Mouse (Mus musculus) telencephalon, adult 2 months (tissue): ENCODE data around the gene Nfe2l3.

Experiments
- DNase-seq: peaks from one replicate; pipeline ENCODE4 v3.0.0-alpha.2; 2011; ENCODE audit warnings: low read depth, low spot score

Nfe2l3 gene

GRCm38 (mm10) chr6:51442191-51442835 is 9.8 kb downstream of the Nfe2l3 start:
- DNase-seq: no peak

GRCm38 (mm10) chr6:51452927-51453503 is 20.5 kb downstream of the Nfe2l3 start:
- no peak for DNase-seq

- no peak for DNase-seq
Measured at GRCm38 (mm10) chr6:51454949-51455348, 22.5 kb downstream of the Nfe2l3 start.

GRCm38 (mm10) chr6:51456198-51456597 is 23.7 kb downstream of the Nfe2l3 start:
- DNase-seq: no peak

GRCm38 (mm10) chr6:51457283-51457682 is 24.8 kb downstream of the Nfe2l3 start:
- DNase-seq: no peak

GRCm38 (mm10) chr6:51457770-51458387 is 25.4 kb downstream of the Nfe2l3 start:
- no peak for DNase-seq

- no peak for DNase-seq
Measured at GRCm38 (mm10) chr6:51458925-51459312, 26.4 kb downstream of the Nfe2l3 start.

- DNase-seq: no peak
Measured at GRCm38 (mm10) chr6:51459313-51460020, 27.0 kb downstream of the Nfe2l3 start.

- no peak for DNase-seq
Measured at GRCm38 (mm10) chr6:51460021-51460360, 27.5 kb downstream of the Nfe2l3 start.

GRCm38 (mm10) chr6:51460363-51460762 is 27.9 kb downstream of the Nfe2l3 start:
- DNase-seq: no peak

- no peak for DNase-seq
Measured at GRCm38 (mm10) chr6:51467649-51468048, 35.2 kb downstream of the Nfe2l3 start.

- peak; percentile 77 for DNase-seq
Measured at GRCm38 (mm10) chr6:51468891-51469561, 36.6 kb downstream of the Nfe2l3 start.

- DNase-seq: peak; percentile 99
Measured at GRCm38 (mm10) chr6:51469715-51470310, 37.3 kb downstream of the Nfe2l3 start, which contains the start of gene Hnrnpa2b1. Hnrnpa2b1 (minus strand) TSS chr6:51469894.

- peak; percentile 40 for DNase-seq
Measured at GRCm38 (mm10) chr6:51470311-51471178, 38.1 kb downstream of the Nfe2l3 start, which contains the start of gene Cbx3. Cbx3 (plus strand) TSS chr6:51470360.

- DNase-seq: no peak
Measured at GRCm38 (mm10) chr6:51471179-51471505, 38.7 kb downstream of the Nfe2l3 start.

- DNase-seq: no peak
Measured at GRCm38 (mm10) chr6:51471782-51472181, 39.3 kb downstream of the Nfe2l3 start.

GRCm38 (mm10) chr6:51472213-51472612 is 39.7 kb downstream of the Nfe2l3 start:
- DNase-seq: no peak

GRCm38 (mm10) chr6:51479136-51479731 is 46.8 kb downstream of the Nfe2l3 start:
- no peak for DNase-seq

- no peak for DNase-seq
Measured at GRCm38 (mm10) chr6:51481548-51481947, 49.1 kb downstream of the Nfe2l3 start.

- DNase-seq: no peak
Measured at GRCm38 (mm10) chr6:51483861-51484260, 51.4 kb downstream of the Nfe2l3 start.
